Comparison of ENCODE assay signal across 21 mouse cellular contexts in genomic region chr10:115505155-115505554, GRCm38 (mm10).
DNase-seq lines count a peak whose midpoint lies in the region; ATAC-seq lines count a peak whose summit lies in the region.
"Had no signal": no experiment of that assay in that cellular context is flagged by ENCODE, and none has a peak within 500 bp of the region (broad histone marks: within the 10 kb centered on the region; RNA-seq: fewer than 3 reads in every experiment).

No protein-coding gene starts in this region.

- H3K9me3 ChIP-seq in intestine, embryonic 16.5 days (ENCODE audit: control insufficient read depth, low read length), result no peaks in the 10 kb centered on the region
- no peaks in the 10 kb centered on the region for H3K9me3 ChIP-seq in stomach, embryonic 16.5 days (replicated peaks; ENCODE audit: control insufficient read depth, low read length)
- H3K9me3 ChIP-seq: embryonic facial prominence, embryonic 10.5 days; forebrain, embryonic 13.5 days; heart, embryonic 13.5 days; hindbrain, embryonic 12.5 days had no signal

- H3K36me3 ChIP-seq in intestine, embryonic 16.5 days (ENCODE audit: control insufficient read depth, insufficient read depth, low read length), result no peaks in the 10 kb centered on the region
- H3K36me3 ChIP-seq in stomach, embryonic 16.5 days (ENCODE audit: control insufficient read depth, insufficient read depth, low read length), result no peaks in the 10 kb centered on the region
- H3K36me3 ChIP-seq: embryonic facial prominence, embryonic 10.5 days; G1E; heart, embryonic 13.5 days; hindbrain, embryonic 12.5 days had no signal

- WGBS in intestine, embryonic 16.5 days, result 66% methylated on average over 10 of the region's 10 CpGs
- WGBS in stomach, embryonic 16.5 days, result 70% methylated on average over 10 of the region's 10 CpGs

- DNase-seq in 416B (ENCODE audit: low read depth), result peak; percentile 71
- DNase-seq in cerebellum, postnatal 10 days, result no peak
- no peak for DNase-seq in ovary, postnatal 10 days (ENCODE audit: low spot score)
- DNase-seq: adrenal gland, postnatal 10 days; B cell, adult 2 months; cerebellum, adult 11 months; cerebellum, adult 8-10 months; cerebellum, postnatal 25 days; forebrain, postnatal 0 days; gastrocnemius, postnatal 14 days; heart, postnatal 36 days had no signal

- H3K27me3 ChIP-seq in intestine, embryonic 16.5 days (replicated peaks; ENCODE audit: control insufficient read depth, insufficient read depth, low read length), result no peaks in the 10 kb centered on the region
- H3K27me3 ChIP-seq in stomach, embryonic 16.5 days (ENCODE audit: control insufficient read depth, insufficient read depth, low read length), result no peaks in the 10 kb centered on the region
- H3K27me3 ChIP-seq: forebrain, embryonic 13.5 days; heart, embryonic 13.5 days; hindbrain, embryonic 12.5 days had no signal

- 0 out of 2 replicates have a peak, but pooled peaks cover 3% of the 10 kb centered on the region for H3K4me1 ChIP-seq in intestine, embryonic 16.5 days (ENCODE audit: control insufficient read depth, insufficient read depth, low read length)
- H3K4me1 ChIP-seq in stomach, embryonic 16.5 days (ENCODE audit: control insufficient read depth, insufficient read depth, low read length), result no peaks in the 10 kb centered on the region
- H3K4me1 ChIP-seq: embryonic facial prominence, embryonic 10.5 days; forebrain, embryonic 13.5 days; heart, embryonic 13.5 days; hindbrain, embryonic 12.5 days had no signal

- ATAC-seq in common myeloid progenitor, adult 5-6 weeks (replicated peaks; ENCODE audit: low read depth, poor library complexity, severe bottlenecking), result peak; percentile 66
- no peak; the same call in 1 of the 2 replicates for ATAC-seq in intestine, embryonic 16.5 days
- ATAC-seq in stomach, embryonic 16.5 days (ENCODE audit: insufficient read depth, low FRiP score), result no peak
- ATAC-seq: CD4-positive, CD25-positive, alpha-beta regulatory T cell, adult 4 months; forebrain, embryonic 13.5 days; forebrain, postnatal 0 days; hindbrain, embryonic 16.5 days had no signal

- peak overlapping the region; percentile 23; the same call in 1 of the 2 replicates for H3K27ac ChIP-seq in intestine, embryonic 16.5 days (ENCODE audit: low read length)
- H3K27ac ChIP-seq in stomach, embryonic 16.5 days (ENCODE audit: low read length), result no peak overlapping the region
- H3K27ac ChIP-seq: embryonic facial prominence, embryonic 10.5 days; forebrain, embryonic 13.5 days; heart, embryonic 13.5 days; hindbrain, embryonic 12.5 days had no signal

- peak overlapping the region; percentile 49 for H3K4me2 ChIP-seq in intestine, embryonic 16.5 days (ENCODE audit: low read depth, low read length)
- H3K4me2 ChIP-seq in stomach, embryonic 16.5 days (ENCODE audit: low read depth, low read length), result peak overlapping the region; percentile 20; the same call in 1 of the 2 replicates
- H3K4me2 ChIP-seq: forebrain, embryonic 13.5 days; heart, embryonic 13.5 days; hindbrain, embryonic 12.5 days had no signal

- H3K4me3 ChIP-seq in intestine, embryonic 16.5 days (ENCODE audit: low read length), result peak overlapping the region; percentile 21
- no peak overlapping the region for H3K4me3 ChIP-seq in stomach, embryonic 16.5 days (replicated peaks; ENCODE audit: low read length)
- H3K4me3 ChIP-seq: embryonic facial prominence, embryonic 10.5 days; forebrain, embryonic 13.5 days; heart, embryonic 13.5 days; hindbrain, embryonic 12.5 days had no signal

- no peak overlapping the region for H3K9ac ChIP-seq in intestine, embryonic 16.5 days (ENCODE audit: low read depth, low read length)
- H3K9ac ChIP-seq in stomach, embryonic 16.5 days (ENCODE audit: low read length), result no peak overlapping the region
- H3K9ac ChIP-seq: forebrain, embryonic 13.5 days; forebrain, postnatal 0 days; heart, embryonic 13.5 days; hindbrain, embryonic 12.5 days had no signal
